Mouse (Mus musculus): Measurements from ENCODE around the gene Plch2.
"Not testable (repeated sequence)": the region's sequence is repeated elsewhere in the genome, so short reads cannot be mapped to it uniquely, and the experiment has no call there.

The Plch2 gene

GRCm38 (mm10) chr4:155056724-155057123, at the start of gene Plch2:
Plch2 (minus strand) TSS chr4:155056784.
- DNase-seq (ENCODE audit: low read depth, low spot score), result no peak

DNA sequence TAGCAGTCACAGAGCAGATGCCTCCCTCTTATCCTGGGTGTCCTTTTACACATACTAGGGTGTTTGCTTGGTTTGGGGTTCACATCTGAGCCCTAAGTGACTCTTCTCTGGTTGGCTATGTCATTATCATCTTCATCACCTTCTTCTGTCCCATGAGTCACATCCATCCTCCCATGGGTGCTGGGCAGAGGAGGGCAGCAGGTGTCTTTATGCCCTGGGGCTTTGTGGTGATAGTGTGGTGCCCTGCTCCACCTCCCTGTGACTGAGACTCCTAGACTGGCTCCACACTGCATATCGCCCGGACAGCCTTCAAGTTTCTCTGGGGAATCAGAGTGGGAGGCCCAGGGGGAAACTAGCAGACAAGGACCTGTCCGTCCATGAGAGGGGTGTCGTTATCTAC, 42.0 kb upstream of the Plch2 start:
- no peak for DNase-seq (ENCODE audit: low read depth, low spot score)

DNA sequence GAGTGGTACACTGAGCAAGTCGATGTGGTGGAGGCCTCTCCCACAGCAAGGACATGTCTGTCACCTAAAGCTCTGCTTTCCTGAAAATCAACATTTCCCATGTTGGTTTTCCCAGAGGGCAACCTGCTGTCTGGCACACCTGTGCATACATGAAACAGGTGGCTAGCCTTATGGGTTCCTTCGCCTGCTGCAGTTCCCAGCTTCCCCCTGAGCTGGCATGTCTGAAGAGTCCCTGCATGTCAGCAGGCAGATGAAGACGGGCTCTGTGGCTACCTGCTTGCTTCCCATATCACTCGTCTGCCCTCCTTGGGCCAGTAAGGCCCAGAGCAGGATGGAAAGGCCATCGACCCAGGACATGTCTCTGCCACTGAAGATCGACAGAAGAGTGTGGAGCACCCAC, 40.9 kb upstream of the Plch2 start:
- DNase-seq (ENCODE audit: low read depth, low spot score), result no peak

GRCm38 (mm10) chr4:155095967-155096366, 39.4 kb upstream of the Plch2 start:
- DNase-seq (ENCODE audit: low read depth, low spot score), result no peak

DNA sequence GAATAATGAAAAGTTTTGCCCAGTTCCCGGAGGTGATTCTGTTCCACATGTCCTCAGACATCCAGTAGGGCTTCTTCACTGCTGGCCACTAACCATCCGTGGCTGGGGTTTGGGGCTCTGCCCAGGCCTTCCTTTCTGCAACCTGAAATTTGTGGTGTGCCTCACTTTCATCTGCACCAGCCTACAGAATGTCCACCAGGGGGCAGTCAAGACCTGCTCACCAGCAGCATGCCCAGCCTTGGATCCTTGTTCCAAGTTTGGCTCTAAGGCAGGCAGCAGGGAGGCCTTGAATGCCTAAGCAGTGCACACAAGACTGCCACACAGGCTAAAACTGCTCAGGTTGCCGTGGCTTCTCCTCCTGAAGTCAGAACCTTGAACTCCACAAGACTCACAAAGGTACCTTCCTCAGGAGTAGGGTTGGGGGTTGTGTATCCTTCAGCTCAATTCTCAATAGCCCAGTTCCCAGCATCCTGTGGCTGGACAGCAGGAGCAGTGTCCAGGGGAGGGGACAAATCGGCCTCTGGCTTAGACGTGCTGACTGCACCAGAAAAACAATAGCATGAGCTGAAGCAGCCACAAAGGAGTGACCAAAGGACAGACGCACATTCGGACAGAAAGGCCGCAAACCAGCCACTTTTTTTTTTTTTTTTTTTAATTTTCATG, 38.8 kb upstream of the Plch2 start:
- DNase-seq (ENCODE audit: low read depth, low spot score), result peak; percentile 77

DNA sequence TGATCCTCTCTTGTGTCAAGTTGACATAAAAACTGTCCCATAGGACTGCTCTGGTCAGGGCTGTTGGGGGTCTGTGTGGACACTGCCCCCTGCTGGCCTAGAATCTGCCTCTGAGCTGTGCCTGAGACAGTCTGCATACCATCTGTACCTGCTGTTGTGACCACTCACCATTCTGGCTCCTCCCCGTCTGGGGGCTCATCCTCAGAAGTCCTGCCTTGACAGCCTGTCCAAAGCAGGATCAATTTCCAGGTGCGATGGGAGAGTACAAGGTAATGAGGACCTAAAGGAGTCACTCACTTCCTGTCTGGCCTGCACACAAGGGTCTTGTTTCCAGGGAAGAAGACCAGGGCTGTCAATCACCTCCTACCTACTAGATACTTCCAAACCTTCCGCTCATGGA, 38.0 kb upstream of the Plch2 start:
- no peak for DNase-seq (ENCODE audit: low read depth, low spot score)

DNA sequence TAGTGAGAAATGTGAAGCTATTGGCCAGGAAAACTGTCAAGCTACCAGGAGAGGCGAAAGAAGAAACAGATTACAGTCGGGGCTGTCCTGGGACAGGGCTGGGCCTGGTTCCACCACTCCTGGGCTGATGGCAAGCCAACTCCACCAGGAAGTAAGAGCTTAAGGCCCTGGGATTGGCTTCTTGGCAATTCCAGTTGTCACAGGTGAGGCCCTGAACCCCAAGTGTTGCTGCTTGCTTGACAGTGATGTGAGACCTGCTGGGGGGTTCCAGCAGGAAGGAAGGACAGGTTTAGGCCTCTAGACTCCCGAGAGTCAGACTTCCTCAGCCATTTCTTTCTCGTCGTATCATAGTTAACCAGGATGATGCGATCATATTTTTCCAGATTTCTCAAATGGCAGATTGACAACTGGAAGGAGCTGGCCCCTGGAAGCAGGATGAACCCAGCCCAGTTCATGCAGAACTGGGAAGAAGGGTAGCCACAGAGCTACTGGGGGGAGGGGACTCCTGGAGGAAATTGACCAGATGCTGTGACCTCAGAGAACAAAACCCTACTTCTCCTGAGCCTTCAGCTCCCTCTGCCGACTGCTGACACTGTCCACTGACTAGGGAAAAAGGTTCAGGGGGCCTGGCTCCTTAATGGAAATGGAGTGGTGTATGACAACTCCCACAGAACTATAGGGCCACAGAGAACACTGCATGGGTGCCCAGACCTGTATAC, 37.0 kb upstream of the Plch2 start:
- no peak for DNase-seq (ENCODE audit: low read depth, low spot score)

- DNase-seq (ENCODE audit: low read depth, low spot score), result no peak
These were observed 36.3 kb upstream of the Plch2 start for GRCm38 (mm10) chr4:155092718-155093430.

- no peak for DNase-seq (ENCODE audit: low read depth, low spot score)
These were observed 34.3 kb upstream of the Plch2 start for GRCm38 (mm10) chr4:155090688-155091449.

DNA sequence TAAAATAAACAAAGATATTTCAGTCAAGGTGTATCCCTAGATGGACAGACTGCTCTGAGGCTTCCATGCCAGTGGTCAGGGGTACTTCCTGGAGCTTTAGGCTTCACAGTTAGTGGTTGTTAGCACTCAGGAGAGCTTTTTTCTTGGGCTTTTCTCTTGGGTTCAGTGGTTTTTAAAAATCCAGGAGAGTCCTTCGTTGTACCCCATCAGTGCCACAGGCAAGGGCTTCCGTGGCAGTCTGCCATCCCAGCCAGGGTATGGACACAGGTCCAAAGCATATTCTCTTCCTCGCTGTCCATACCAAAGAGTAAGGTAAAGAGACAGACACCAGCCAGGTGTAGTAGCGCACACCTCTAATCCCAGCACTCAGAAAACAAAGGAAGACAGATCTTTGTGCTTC, 33.6 kb upstream of the Plch2 start:
- no peak for DNase-seq (ENCODE audit: low read depth, low spot score)

DNA sequence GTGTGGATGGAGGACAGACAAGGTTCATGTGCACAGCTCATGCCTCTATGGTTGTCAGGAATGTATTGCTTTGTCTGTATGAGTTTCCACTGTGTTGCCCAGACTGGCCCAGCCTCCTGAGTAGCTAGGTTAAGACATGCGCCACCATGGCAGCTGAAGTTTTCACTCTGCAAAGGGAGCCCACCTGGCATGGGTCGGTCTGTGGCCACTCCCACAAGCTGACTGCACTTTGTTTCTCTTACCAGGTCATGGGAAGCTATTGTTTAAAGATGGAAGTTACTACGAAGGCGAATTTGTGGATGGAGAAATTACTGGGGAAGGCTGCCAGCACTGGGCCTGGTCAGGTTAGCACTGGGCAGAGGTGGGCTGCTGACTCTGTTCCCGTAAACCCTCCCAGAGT, 32.7 kb upstream of the Plch2 start:
- no peak for DNase-seq (ENCODE audit: low read depth, low spot score)

DNA sequence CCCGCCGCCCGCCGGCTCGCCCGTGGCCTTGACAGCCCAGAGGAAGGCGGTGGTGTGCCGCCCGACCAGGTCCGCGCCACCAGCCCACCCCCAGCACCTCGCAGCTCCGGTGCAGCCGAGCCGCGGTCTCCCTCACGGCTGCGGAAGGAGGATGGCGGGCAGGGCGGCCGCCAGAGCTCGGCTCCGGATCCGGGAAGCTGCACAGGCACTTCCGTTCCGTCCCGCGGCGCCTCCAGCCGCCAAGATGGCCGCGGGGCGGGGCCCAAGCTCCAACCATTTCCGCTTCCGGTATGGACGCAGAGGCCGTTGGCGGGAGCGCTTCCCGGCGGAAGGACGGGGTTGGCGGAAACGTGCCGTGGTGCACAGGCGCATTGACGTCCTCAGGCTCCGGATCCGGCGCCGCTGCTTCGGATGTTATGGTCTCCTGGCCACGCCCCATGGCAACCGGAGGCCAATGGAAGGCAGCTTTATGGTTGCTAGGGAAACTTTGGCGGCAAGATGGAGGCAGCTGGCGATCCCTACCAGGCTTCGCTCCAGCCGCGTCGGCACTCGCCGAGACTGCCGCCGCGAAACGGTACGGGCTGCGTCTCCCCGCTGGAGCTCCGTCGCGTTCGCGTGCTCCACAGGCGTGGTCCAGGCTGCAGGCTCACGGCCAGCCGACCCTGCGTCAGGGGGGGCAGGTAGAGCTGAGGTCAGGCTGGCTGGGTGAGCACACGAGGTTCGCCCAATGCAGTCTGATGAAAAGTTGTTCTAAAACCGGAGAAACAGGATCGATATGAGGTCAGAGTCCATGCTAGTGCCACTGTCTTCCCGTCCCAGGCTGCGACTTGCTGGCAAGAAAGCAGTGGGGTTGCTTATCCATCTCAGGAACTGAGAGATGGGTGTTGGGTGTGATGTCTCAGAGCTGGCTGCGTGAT, 29.8 kb upstream of the Plch2 start, which contains the start of the genes Rer1 and Morn1:
TSS of gene Rer1 (minus strand) at position 275 of the 917 bp plus-strand sequence.
TSS of gene Morn1 (plus strand) at position 470 of the 917 bp plus-strand sequence.
- DNase-seq (ENCODE audit: low read depth, low spot score), result peak; percentile 100

DNA sequence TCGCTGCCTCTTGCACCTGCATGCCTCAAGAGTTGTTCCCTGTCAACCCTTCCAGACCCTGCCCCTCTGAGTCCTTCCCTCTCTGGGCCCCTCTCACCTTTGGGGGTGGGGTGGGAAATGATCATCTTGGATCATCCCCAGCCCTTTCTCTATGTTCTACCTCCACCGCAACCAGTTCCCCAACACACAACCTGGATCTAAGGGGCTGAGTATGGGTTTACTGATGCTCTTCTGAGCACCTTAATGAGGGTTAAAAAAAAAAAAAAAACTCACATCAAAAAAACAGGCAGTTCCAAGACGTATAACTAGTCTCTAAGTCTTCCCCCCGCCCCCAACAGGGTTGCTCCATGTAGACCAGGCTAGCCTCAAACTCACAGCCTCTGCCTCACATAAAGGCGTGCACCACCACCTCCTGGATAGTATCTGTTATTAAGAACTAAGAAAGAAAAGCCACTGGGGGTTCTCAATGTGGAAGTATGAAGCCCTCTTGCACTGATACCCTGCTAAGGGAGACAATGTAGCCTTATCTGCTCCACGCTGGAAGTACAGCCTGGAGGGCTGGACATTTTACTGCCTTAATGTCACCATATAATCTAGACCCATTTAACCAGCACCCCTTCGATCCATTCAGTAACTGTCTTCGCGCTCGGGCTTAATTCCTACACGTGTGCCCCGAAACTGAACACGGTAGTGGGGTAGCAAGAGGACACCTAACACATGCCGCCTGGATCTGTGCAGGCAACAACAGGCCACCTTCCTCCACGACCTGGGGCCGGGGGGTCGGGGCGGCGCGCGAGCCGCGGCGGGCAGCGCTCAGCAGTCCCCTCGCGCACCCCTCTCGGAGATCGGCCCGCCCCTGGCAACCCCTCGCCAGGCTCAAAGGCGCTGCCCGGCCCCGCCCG, 28.9 kb upstream of the Plch2 start:
- no peak for DNase-seq (ENCODE audit: low read depth, low spot score)

GRCm38 (mm10) chr4:155084351-155084750, 27.8 kb upstream of the Plch2 start:
- DNase-seq (ENCODE audit: low read depth, low spot score), result no peak

GRCm38 (mm10) chr4:155083553-155083952, 27.0 kb upstream of the Plch2 start:
- DNase-seq (ENCODE audit: low read depth, low spot score), result no peak

GRCm38 (mm10) chr4:155079666-155080065, 23.1 kb upstream of the Plch2 start:
- no peak for DNase-seq (ENCODE audit: low read depth, low spot score)

DNA sequence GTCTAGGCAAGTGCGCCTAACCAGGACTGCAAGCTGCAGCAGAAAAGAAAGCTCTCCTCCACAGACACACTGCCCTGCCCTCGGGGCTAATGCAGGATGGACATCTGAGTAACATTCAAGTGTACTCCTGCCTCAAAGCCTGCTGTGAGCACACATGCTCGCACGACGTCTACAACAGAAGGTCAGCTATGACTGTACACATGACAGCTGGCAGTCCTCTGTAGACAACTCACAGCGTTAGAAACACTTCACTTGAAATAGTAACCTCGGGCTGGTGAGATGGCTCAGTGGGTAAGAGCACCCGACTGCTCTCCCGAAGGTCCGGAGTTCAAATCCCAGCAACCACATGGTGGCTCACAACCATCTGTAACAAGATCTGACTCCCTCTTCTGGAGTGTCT, 22.2 kb upstream of the Plch2 start:
- not testable (repeated sequence) for DNase-seq (ENCODE audit: low read depth, low spot score)

GRCm38 (mm10) chr4:155076677-155077076, 20.1 kb upstream of the Plch2 start:
- no peak for DNase-seq (ENCODE audit: low read depth, low spot score)

- no peak for DNase-seq (ENCODE audit: low read depth, low spot score)
These were observed 19.2 kb upstream of the Plch2 start for GRCm38 (mm10) chr4:155075813-155076212.

GRCm38 (mm10) chr4:155075137-155075536, 18.6 kb upstream of the Plch2 start:
- DNase-seq (ENCODE audit: low read depth, low spot score), result no peak
